Mouse (Mus musculus) MEL (cell line): ENCODE results near the gene Prpf8. TPM values are rescaled to one million over a fixed set of nuclear protein-coding genes. Genes with fewer than 3 reads are reported as not detected.
A peak's percentile ranks its signal among the peaks of the same experiment; 100 is the strongest.

Experiments used
- DNase-seq: peaks from one replicate; pipeline ENCODE4 v3.0.0; 2011; ENCODE audit warnings: low read depth, low spot score
- H3K27ac ChIP-seq: 2 replicates; pipeline ENCODE4 v1.5.1; 2012; ENCODE audit warnings: low read depth, mild to moderate bottlenecking, control low read depth, low read length, moderate library complexity; ENCODE audit not compliant: control insufficient read depth
- H3K27me3 ChIP-seq, 2 experiments: fragments of 150-350 bp in 1 of 2; sonication (generic) in 1 of 2; 2 replicates each; pipeline ENCODE4 v1.6.1; 2012; ENCODE audit warnings: low read length in 2 of 2, mild to moderate bottlenecking in 2 of 2, improper control_type of control experiment in 1 of 2, moderate library complexity in 1 of 2; ENCODE audit not compliant: insufficient read depth in 2 of 2, control insufficient read depth in 1 of 2
- H3K36me3 ChIP-seq, 2 experiments: 2 replicates each; pipeline ENCODE4 v1.6.1; 2012 to 2014; ENCODE audit warnings: low read length in 2 of 2, improper control_type of control experiment in 1 of 2, inconsistent platforms in 1 of 2, mild to moderate bottlenecking in 1 of 2; ENCODE audit not compliant: insufficient read depth in 2 of 2, control insufficient read depth in 1 of 2
- H3K4me1 ChIP-seq, 2 experiments: fragments of 150-350 bp in 1 of 2; sonication (generic) in 1 of 2; 2 replicates each; pipeline ENCODE4 v1.6.1; 2012; ENCODE audit warnings: low read length in 2 of 2, improper control_type of control experiment in 1 of 2, mild to moderate bottlenecking in 1 of 2; ENCODE audit not compliant: insufficient read depth in 2 of 2, control insufficient read depth in 1 of 2
- H3K4me3 ChIP-seq, 2 experiments: fragments of 150-350 bp in 1 of 2; sonication (generic) in 1 of 2; 2 replicates each; pipeline ENCODE4 v1.5.1; 2012; ENCODE audit warnings: low read depth in 2 of 2, low read length in 2 of 2, mild to moderate bottlenecking in 2 of 2, moderate library complexity in 2 of 2, control low read depth in 1 of 2, improper control_type of control experiment in 1 of 2; ENCODE audit not compliant: control insufficient read depth in 1 of 2, insufficient read depth in 1 of 2
- H3K79me2 ChIP-seq: 2 replicates; pipeline ENCODE4 v1.6.1; 2012; ENCODE audit warnings: mild to moderate bottlenecking, low read length, moderate library complexity; ENCODE audit not compliant: control insufficient read depth, poor library complexity, insufficient read depth
- H3K9ac ChIP-seq: 2 replicates; pipeline ENCODE4 v1.6.1; 2012; ENCODE audit warnings: low read depth, mild to moderate bottlenecking, control low read depth, low read length, moderate library complexity; ENCODE audit not compliant: control insufficient read depth, poor library complexity, severe bottlenecking
- H3K9me3 ChIP-seq: fragments of 150-350 bp; sonication (generic); replicated peaks from 2 replicates; pipeline ENCODE4 v1.6.1; 2012; ENCODE audit warnings: mild to moderate bottlenecking, low read length, improper control_type of control experiment, moderate library complexity; ENCODE audit not compliant: insufficient read depth
- BHLHE40 ChIP-seq: IDR thresholded peaks from 2 replicates; pipeline ENCODE4 v1.6.1; 2012; ENCODE audit warnings: low read depth, mild to moderate bottlenecking, inconsistent platforms, low read length, improper control_type of control experiment, borderline replicate concordance
- CHD1 ChIP-seq: IDR thresholded peaks from 2 replicates; pipeline ENCODE4 v1.6.1; 2012; ENCODE audit warnings: low read depth, mild to moderate bottlenecking, inconsistent platforms, low read length, improper control_type of control experiment
- CHD2 ChIP-seq: IDR thresholded peaks from 2 replicates; pipeline ENCODE4 v1.6.1; 2011; ENCODE audit warnings: low read length, improper control_type of control experiment
- CTCF ChIP-seq, 3 experiments: IDR thresholded peaks in 2 of 3; conservative IDR thresholded peaks in 1 of 3; 2 replicates each; pipeline ENCODE4 v1.5.1; 2011 to 2012; ENCODE audit warnings: low read length in 3 of 3, low read depth in 2 of 3, mild to moderate bottlenecking in 2 of 3, improper control_type of control experiment in 1 of 3, inconsistent platforms in 1 of 3, mixed read lengths in 1 of 3, moderate library complexity in 1 of 3; ENCODE audit not compliant: control insufficient read depth in 1 of 3, insufficient read depth in 1 of 3, poor library complexity in 1 of 3, severe bottlenecking in 1 of 3
- E2F4 ChIP-seq: IDR thresholded peaks from 2 replicates; pipeline ENCODE4 v1.6.1; 2011; ENCODE audit warnings: low read depth, low read length, improper control_type of control experiment, borderline replicate concordance
- ELF1 ChIP-seq: IDR thresholded peaks from 2 replicates; pipeline ENCODE4 v1.6.1; 2014; ENCODE audit warnings: low read depth, mild to moderate bottlenecking, inconsistent platforms, low read length, improper control_type of control experiment, moderate library complexity
- EP300 ChIP-seq, 2 experiments: IDR thresholded peaks; 2 replicates each; pipeline ENCODE4 v1.6.1; 2011; ENCODE audit warnings: improper control_type of control experiment in 2 of 2, low read length in 2 of 2, low read depth in 1 of 2, mild to moderate bottlenecking in 1 of 2
- ETS1 ChIP-seq: IDR thresholded peaks from 2 replicates; pipeline ENCODE4 v1.6.1; 2012; ENCODE audit warnings: low read depth, mild to moderate bottlenecking, inconsistent platforms, low read length, improper control_type of control experiment, moderate library complexity
- GABPA ChIP-seq: IDR thresholded peaks from 2 replicates; pipeline ENCODE4 v1.6.1; 2012; ENCODE audit warnings: low read depth, mild to moderate bottlenecking, inconsistent platforms, low read length, improper control_type of control experiment, moderate library complexity
- GATA1 ChIP-seq: IDR thresholded peaks from 2 replicates; pipeline ENCODE4 v1.6.1; 2011; ENCODE audit warnings: low read depth, low read length, improper control_type of control experiment
- HCFC1 ChIP-seq: IDR thresholded peaks from 2 replicates; pipeline ENCODE4 v1.6.1; 2012; ENCODE audit warnings: low read depth, mild to moderate bottlenecking, inconsistent platforms, low read length, improper control_type of control experiment, moderate library complexity
- JUND ChIP-seq: IDR thresholded peaks from 2 replicates; pipeline ENCODE4 v1.6.1; 2011; ENCODE audit warnings: low read depth, mild to moderate bottlenecking, improper control_type of control experiment, low read length
- KAT2A ChIP-seq: conservative IDR thresholded peaks from 2 replicates; pipeline ENCODE4 v1.6.1; 2012; ENCODE audit warnings: low read depth, low read length, improper control_type of control experiment, inconsistent platforms
- MAFK ChIP-seq: IDR thresholded peaks from 2 replicates; pipeline ENCODE4 v1.6.1; 2011; ENCODE audit warnings: low read depth, mild to moderate bottlenecking, low read length, improper control_type of control experiment, borderline replicate concordance
- MAX ChIP-seq: IDR thresholded peaks from 2 replicates; pipeline ENCODE4 v1.6.1; 2011; ENCODE audit warnings: low read length, improper control_type of control experiment
- MAZ ChIP-seq: IDR thresholded peaks from 2 replicates; pipeline ENCODE4 v1.6.1; 2012; ENCODE audit warnings: low read depth, mild to moderate bottlenecking, inconsistent platforms, low read length, improper control_type of control experiment
- MEF2A ChIP-seq: IDR thresholded peaks from 2 replicates; pipeline ENCODE4 v1.6.1; 2014; ENCODE audit warnings: low read depth, mild to moderate bottlenecking, inconsistent platforms, low read length, improper control_type of control experiment; ENCODE audit not compliant: poor library complexity, insufficient replicate concordance, severe bottlenecking; ENCODE audit errors: extremely low read depth
- MXI1 ChIP-seq: IDR thresholded peaks from 2 replicates; pipeline ENCODE4 v1.6.1; 2011; ENCODE audit warnings: mild to moderate bottlenecking, low read depth, low read length, improper control_type of control experiment
- MYB ChIP-seq: IDR thresholded peaks from 2 replicates; pipeline ENCODE4 v1.6.1; 2011; ENCODE audit warnings: mild to moderate bottlenecking, low read depth, low read length, improper control_type of control experiment
- MYC ChIP-seq: IDR thresholded peaks from 2 replicates; pipeline ENCODE4 v1.6.1; 2011; ENCODE audit warnings: low read depth, mild to moderate bottlenecking, low read length, improper control_type of control experiment, moderate library complexity
- NELFE ChIP-seq: IDR thresholded peaks from 2 replicates; pipeline ENCODE4 v1.6.1; 2011; ENCODE audit warnings: low read depth, low read length, improper control_type of control experiment
- POLR2A ChIP-seq, 2 experiments: IDR thresholded peaks; 2 replicates each; pipeline ENCODE4 v1.6.1; 2011 to 2012; ENCODE audit warnings: low read length in 2 of 2, mild to moderate bottlenecking in 2 of 2, control low read depth in 1 of 2, improper control_type of control experiment in 1 of 2, low read depth in 1 of 2, moderate library complexity in 1 of 2; ENCODE audit not compliant: control insufficient read depth in 1 of 2, insufficient read depth in 1 of 2, poor library complexity in 1 of 2
- POLR2AphosphoS2 ChIP-seq: IDR thresholded peaks from 2 replicates; pipeline ENCODE4 v1.6.1; 2011; ENCODE audit warnings: low read length, improper control_type of control experiment
- POLR2AphosphoS5 ChIP-seq: IDR thresholded peaks from 2 replicates; pipeline ENCODE4 v1.6.1; 2012; ENCODE audit warnings: low read depth, borderline replicate concordance, mild to moderate bottlenecking, inconsistent platforms, low read length, moderate library complexity, mixed read lengths
- RAD21 ChIP-seq: IDR thresholded peaks from 2 replicates; pipeline ENCODE4 v1.6.1; 2011; ENCODE audit warnings: mild to moderate bottlenecking, low read depth, low read length, improper control_type of control experiment
- RCOR1 ChIP-seq: IDR thresholded peaks from 2 replicates; pipeline ENCODE4 v1.6.1; 2012; ENCODE audit warnings: low read depth, mild to moderate bottlenecking, inconsistent platforms, low read length, improper control_type of control experiment
- SIN3A ChIP-seq: IDR thresholded peaks from 2 replicates; pipeline ENCODE4 v1.6.1; 2012; ENCODE audit warnings: low read length, improper control_type of control experiment, inconsistent platforms
- SMC3 ChIP-seq: IDR thresholded peaks from 2 replicates; pipeline ENCODE4 v1.6.1; 2011; ENCODE audit warnings: low read depth, low read length, improper control_type of control experiment
- TAL1 ChIP-seq: IDR thresholded peaks from 2 replicates; pipeline ENCODE4 v1.6.1; 2012; ENCODE audit warnings: mild to moderate bottlenecking, inconsistent platforms, low read length, moderate library complexity, mixed read lengths
- TBP ChIP-seq: IDR thresholded peaks from 2 replicates; pipeline ENCODE4 v1.8.0; 2011; ENCODE audit warnings: low read depth, low read length, improper control_type of control experiment
- UBTF ChIP-seq: IDR thresholded peaks from 2 replicates; pipeline ENCODE4 v1.6.1; 2012; ENCODE audit warnings: low read depth, mild to moderate bottlenecking, inconsistent platforms, low read length, improper control_type of control experiment, moderate library complexity, borderline replicate concordance; ENCODE audit not compliant: insufficient read depth
- USF1 ChIP-seq: IDR thresholded peaks from 2 replicates; pipeline ENCODE4 v1.6.1; 2014; ENCODE audit warnings: low read depth, mild to moderate bottlenecking, inconsistent platforms, low read length, improper control_type of control experiment, moderate library complexity
- USF2 ChIP-seq, 2 experiments: IDR thresholded peaks; 2 replicates each; pipeline ENCODE4 v1.6.1; 2011 to 2012; ENCODE audit warnings: improper control_type of control experiment in 2 of 2, low read length in 2 of 2, borderline replicate concordance in 1 of 2, inconsistent platforms in 1 of 2, low read depth in 1 of 2, mild to moderate bottlenecking in 1 of 2; ENCODE audit not compliant: insufficient read depth in 1 of 2
- ZC3H11A ChIP-seq: IDR thresholded peaks from 2 replicates; pipeline ENCODE4 v1.6.1; 2012; ENCODE audit warnings: low read depth, mild to moderate bottlenecking, inconsistent platforms, low read length, improper control_type of control experiment
- ZKSCAN1 ChIP-seq: IDR thresholded peaks from 2 replicates; pipeline ENCODE4 v1.6.1; 2012; ENCODE audit warnings: low read depth, mild to moderate bottlenecking, inconsistent platforms, low read length, improper control_type of control experiment, moderate library complexity
- ZMIZ1 ChIP-seq: IDR thresholded peaks from 2 replicates; pipeline ENCODE4 v1.6.1; 2012; ENCODE audit warnings: low read depth, mild to moderate bottlenecking, inconsistent platforms, low read length, improper control_type of control experiment, moderate library complexity
- ZNF384 ChIP-seq: IDR thresholded peaks from 2 replicates; pipeline ENCODE4 v1.6.1; 2012; ENCODE audit warnings: low read depth, mild to moderate bottlenecking, inconsistent platforms, low read length, improper control_type of control experiment
- polyA plus RNA-seq, 2 experiments: library from polyadenylated mRNA; stranded (reverse) in 1 of 2; unstranded in 1 of 2; fragments of >175 nt in 1 of 2; fragments of >200 nt in 1 of 2; gene quantifications; 2 replicates each; pipeline versions ENCODE4 v1.2.1 to v1.2.4; 2012; ENCODE audit warnings: low replicate concordance in 2 of 2, low read depth in 1 of 2; ENCODE audit not compliant: insufficient read length in 2 of 2, insufficient read depth in 1 of 2, missing spikeins in 1 of 2
- total RNA-seq: library from RNA; depleted of rRNA; stranded (reverse); fragments of 300-350 nt; gene quantifications from 2 replicates; pipeline ENCODE4 v1.2.3, GENCODE M21; 2012

The Prpf8 gene
- total and polyA plus RNA-seq, 3 experiments, result 214 to 644 (median 276) TPM

- Histone ChIP-seq H3K79me2 (peaks cover 8% of the 10 kb centered on the region; the same call in 1 of the 2 replicates), H3K9ac (peak overlapping the region; percentile 77), H3K4me1 (peaks cover 4 to 27% of the 10 kb centered on the region in 2 experiments), H3K27ac (peak overlapping the region; percentile 74), H3K36me3 (peaks cover 0 to 19% of the 10 kb centered on the region in 2 experiments; a peak in 2 of 4 replicates), H3K9me3 (no peaks in the 10 kb centered on the region), H3K27me3 (no peaks in the 10 kb centered on the region), H3K4me3 (peak overlapping the region; percentile 61 to 77)
- peak; percentile 95 for DNase-seq
- TF ChIP-seq MEF2A, result no peak
- no peak for TF ChIP-seq TAL1
- TF ChIP-seq UBTF, result no peak
- TF ChIP-seq USF2 (IDR thresholded peaks at IDR 0.05; ENCODE audit: borderline replicate concordance in 1 of 2, insufficient read depth in 1 of 2, low read depth in 1 of 2, low read length in 2 of 2), result no peak
- TF ChIP-seq ZC3H11A, result no peak
- TF ChIP-seq ZNF384, result no peak
- TF ChIP-seq MYC, result no peak
- TF ChIP-seq EP300 (IDR thresholded peaks at IDR 0.05; ENCODE audit: low read depth in 1 of 2, low read length in 2 of 2), result no peak
- TF ChIP-seq KAT2A, result no peak
- TF ChIP-seq GATA1, result no peak
- TF ChIP-seq HCFC1, result peak; percentile 29; the same call in 1 of the 2 replicates
- no peak for TF ChIP-seq MYB
- peak; percentile 74; the same call in 1 of the 2 replicates for TF ChIP-seq MAZ
- TF ChIP-seq ZKSCAN1, result no peak
- TF ChIP-seq ETS1, result peak; percentile 71
- peak; percentile 77; the same call in 1 of the 2 replicates for TF ChIP-seq SIN3A
- no peak for TF ChIP-seq USF1
- peak; percentile 91 for TF ChIP-seq MXI1
- no peak for TF ChIP-seq POLR2AphosphoS5
- peak; percentile 57; the same call in 1 of the 2 replicates for TF ChIP-seq TBP
- no peak; the same call in 1 of the 2 replicates for TF ChIP-seq GABPA
- no peak for TF ChIP-seq RAD21
- TF ChIP-seq POLR2AphosphoS2, result no peak
- TF ChIP-seq BHLHE40, result no peak
- no peak for TF ChIP-seq SMC3
- TF ChIP-seq ZMIZ1, result no peak
- no peak; the same call in 1 of the 2 replicates for TF ChIP-seq MAX
- no peak for TF ChIP-seq ELF1
- no peak for TF ChIP-seq E2F4
- TF ChIP-seq JUND, result no peak
- TF ChIP-seq RCOR1, result no peak
- no peak for TF ChIP-seq CTCF (IDR thresholded peaks at IDR 0.05 in 2 of 3, conservative IDR thresholded peaks at IDR 0.05 in 1 of 3; ENCODE audit: control insufficient read depth in 1 of 3, insufficient read depth in 1 of 3, low read depth in 2 of 3, low read length in 3 of 3, poor library complexity in 1 of 3, severe bottlenecking in 1 of 3)
- peak in 1 of 2 experiments; percentile 55; a peak in 1 of 4 replicates for TF ChIP-seq POLR2A (IDR thresholded peaks at IDR 0.05; ENCODE audit: control insufficient read depth in 1 of 2, insufficient read depth in 1 of 2, low read depth in 1 of 2, low read length in 2 of 2, poor library complexity in 1 of 2)
- peak; percentile 12; the same call in 1 of the 2 replicates for TF ChIP-seq NELFE
- no peak for TF ChIP-seq CHD2
- TF ChIP-seq MAFK, result peak; percentile 53; the same call in 1 of the 2 replicates
- TF ChIP-seq CHD1, result no peak
Measured at GRCm38 (mm10) chr11:75462865-75463336, 23.7 kb upstream of the Prpf8 start.
